Mouse (Mus musculus) bone marrow, adult 2 months (tissue): ENCODE measurements around the gene Kif27.

Source experiments
- CTCF ChIP-seq: fragments of 200-500 bp; IDR thresholded peaks from 2 replicates; pipeline ENCODE4 v1.5.1; 2011; ENCODE audit warnings: low read length, control low read depth; ENCODE audit not compliant: control insufficient read depth, insufficient read depth
- POLR2A ChIP-seq: fragments of 200-500 bp; IDR thresholded peaks from 2 replicates; pipeline ENCODE4 v1.6.1; 2011; ENCODE audit warnings: low read depth, mild to moderate bottlenecking, control low read depth, low read length, borderline replicate concordance; ENCODE audit not compliant: control insufficient read depth

GRCm38 (mm10) chr13:58275599-58275998, 83.3 kb downstream of the Kif27 start, which contains the start of gene Gkap1:
- no peak for TF ChIP-seq CTCF
- TF ChIP-seq POLR2A = no peak
